Mouse (Mus musculus): Measurements from ENCODE around the gene Unc5b.

Unc5b gene

GRCm38 (mm10) chr10:60718491-60718890 lies 112.9 kb downstream of the Unc5b start:
- no peak for DNase-seq (ENCODE audit: low spot score)

DNA sequence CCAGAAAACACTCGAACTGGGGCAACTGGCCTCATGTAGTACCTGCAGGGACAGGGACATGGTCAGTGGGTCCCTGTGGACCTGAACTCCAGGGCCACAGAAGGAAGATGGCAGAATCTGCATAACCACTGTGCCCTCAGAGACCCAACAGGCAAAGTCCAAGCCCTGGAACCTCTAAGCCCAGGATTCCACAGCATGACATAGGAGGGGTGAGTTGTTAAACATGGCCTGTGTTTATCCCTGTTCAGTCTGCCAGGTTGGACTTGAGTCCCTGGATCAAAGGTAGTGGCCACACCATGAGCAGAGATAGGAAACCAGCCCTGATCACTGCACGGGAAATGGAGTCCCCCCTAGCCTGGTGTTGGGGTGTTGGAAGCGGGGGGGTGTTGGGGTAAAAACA lies 114.9 kb downstream of the Unc5b start:
- DNase-seq (ENCODE audit: low spot score): no peak

Measured in spleen, adult 12 weeks (tissue).